Mouse (Mus musculus) CH12.LX (cell line): Measurements from ENCODE around the gene Frem3.

ENCODE experiments used
- IRF4 ChIP-seq: IDR thresholded peaks from 2 replicates; pipeline ENCODE4 v1.6.1; 2014; ENCODE audit warnings: low read depth, mild to moderate bottlenecking, inconsistent platforms, low read length, improper control_type of control experiment
- KAT2A ChIP-seq: IDR thresholded peaks from 2 replicates; pipeline ENCODE4 v1.6.1; 2012; ENCODE audit warnings: low read length, improper control_type of control experiment, inconsistent platforms; ENCODE audit not compliant: insufficient replicate concordance
- TBP ChIP-seq: conservative IDR thresholded peaks from 2 replicates; pipeline ENCODE4 v1.6.1; 2011; ENCODE audit warnings: low read depth, low read length, improper control_type of control experiment

DNA sequence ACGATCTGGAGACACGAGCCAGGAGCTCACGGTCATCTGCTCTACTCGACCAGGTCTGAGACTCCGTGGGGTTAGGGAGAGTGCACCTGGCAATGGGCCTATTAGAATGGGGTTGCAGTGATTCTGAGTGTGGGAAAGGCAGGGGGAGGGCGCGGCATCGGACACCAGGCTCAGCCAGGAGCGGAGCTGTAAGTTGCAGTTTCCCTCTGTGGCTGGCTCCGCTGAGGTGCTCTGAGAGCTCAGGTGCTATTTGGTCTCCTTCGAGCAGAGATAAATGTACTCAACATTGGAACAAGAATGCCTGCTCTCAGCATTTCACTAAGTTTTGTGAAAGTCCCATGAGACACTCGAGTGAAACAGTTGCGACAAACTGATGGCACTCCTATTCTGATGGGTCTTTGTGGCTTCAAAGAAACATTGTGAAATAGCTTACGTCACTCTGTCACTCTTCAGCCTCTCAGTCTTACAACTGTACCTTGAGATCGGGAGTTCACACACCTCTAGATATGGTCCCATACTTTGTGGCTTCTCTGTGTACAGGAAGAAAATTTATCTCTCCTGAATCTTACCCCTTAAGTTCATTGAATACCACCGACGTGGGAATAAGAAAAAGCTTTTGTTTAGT is 58.5 kb downstream of the Frem3 start:
- TF ChIP-seq IRF4: no peak
- TF ChIP-seq TBP: no peak
- TF ChIP-seq KAT2A: no peak
